Mouse (Mus musculus): ENCODE data around the gene Phlda3. TPM values are rescaled to one million over a fixed set of nuclear protein-coding genes. Genes with fewer than 3 reads are reported as not detected.

The Phlda3 gene
- polyA plus RNA-seq, 1 experiment, result 7.6 TPM

- H3K4me1 ChIP-seq (ENCODE audit: control insufficient read depth, insufficient read depth, low read length), result peaks cover 6% of the 10 kb centered on the region
- WGBS, result 1% methylated on average over 35 of the region's 35 CpGs
- no peak for TF ChIP-seq CTCF (IDR thresholded peaks at IDR 0.05; ENCODE audit: control insufficient read depth, insufficient read depth, low read length)
- peak; percentile 95 for TF ChIP-seq POLR2A (IDR thresholded peaks at IDR 0.05; ENCODE audit: borderline replicate concordance, control insufficient read depth, low read depth, low read length)
Measured at GRCm38 (mm10) chr1:135728631-135729366, 37.1 kb upstream of the Phlda3 start.

GRCm38 (mm10) chr1:135729367-135729713, 36.6 kb upstream of the Phlda3 start:
- under 1% methylated on average over 11 of the region's 11 CpGs for WGBS
- TF ChIP-seq CTCF (IDR thresholded peaks at IDR 0.05; ENCODE audit: control insufficient read depth, insufficient read depth, low read length) (no peak), POLR2A (IDR thresholded peaks at IDR 0.05; ENCODE audit: borderline replicate concordance, control insufficient read depth, low read depth, low read length) (no peak)
- H3K4me1 ChIP-seq (ENCODE audit: control insufficient read depth, insufficient read depth, low read length), result peaks cover 6% of the 10 kb centered on the region
- peak overlapping the region; percentile 65 for H3K27ac ChIP-seq (ENCODE audit: control insufficient read depth, insufficient read depth, low read depth, low read length, poor library complexity)
- H3K4me3 ChIP-seq (replicated peaks; ENCODE audit: control insufficient read depth, low read depth, low read length), result peak overlapping the region; percentile 67

More at GRCm38 (mm10) chr1:135728631-135729366, 37.1 kb upstream of the Phlda3 start:
- Histone ChIP-seq H3K4me3 (replicated peaks; ENCODE audit: control insufficient read depth, low read depth, low read length) (peak overlapping the region; percentile 67), H3K27ac (ENCODE audit: control insufficient read depth, insufficient read depth, low read depth, low read length, poor library complexity) (peak overlapping the region; percentile 65)

GRCm38 (mm10) chr1:135729821-135730220, 36.1 kb upstream of the Phlda3 start:
- H3K27ac ChIP-seq (ENCODE audit: control insufficient read depth, insufficient read depth, low read depth, low read length, poor library complexity), result peak overlapping the region; percentile 65; the same call in 1 of the 2 replicates
- TF ChIP-seq CTCF (IDR thresholded peaks at IDR 0.05; ENCODE audit: control insufficient read depth, insufficient read depth, low read length) (no peak), POLR2A (IDR thresholded peaks at IDR 0.05; ENCODE audit: borderline replicate concordance, control insufficient read depth, low read depth, low read length) (no peak)
- peak overlapping the region; percentile 67 for H3K4me3 ChIP-seq (replicated peaks; ENCODE audit: control insufficient read depth, low read depth, low read length)
- 16% methylated on average over 4 of the region's 4 CpGs for WGBS
- H3K4me1 ChIP-seq (ENCODE audit: control insufficient read depth, insufficient read depth, low read length), result peaks cover 6% of the 10 kb centered on the region

GRCm38 (mm10) chr1:135730296-135730695, 35.6 kb upstream of the Phlda3 start:
- TF ChIP-seq POLR2A (IDR thresholded peaks at IDR 0.05; ENCODE audit: borderline replicate concordance, control insufficient read depth, low read depth, low read length), result no peak
- 11% methylated on average over 3 of the region's 3 CpGs for WGBS
- H3K27ac ChIP-seq (ENCODE audit: control insufficient read depth, insufficient read depth, low read depth, low read length, poor library complexity), result no peak overlapping the region
- H3K4me1 ChIP-seq (ENCODE audit: control insufficient read depth, insufficient read depth, low read length), result peaks cover 6% of the 10 kb centered on the region
- H3K4me3 ChIP-seq (replicated peaks; ENCODE audit: control insufficient read depth, low read depth, low read length), result peak overlapping the region; percentile 1

- Histone ChIP-seq H3K4me1 (ENCODE audit: control insufficient read depth, insufficient read depth, low read length) (peaks cover 6% of the 10 kb centered on the region), H3K4me3 (replicated peaks; ENCODE audit: control insufficient read depth, low read depth, low read length) (no peak overlapping the region), H3K27ac (ENCODE audit: control insufficient read depth, insufficient read depth, low read depth, low read length, poor library complexity) (no peak overlapping the region)
- 46% methylated on average over 7 of the region's 7 CpGs for WGBS
- TF ChIP-seq POLR2A (IDR thresholded peaks at IDR 0.05; ENCODE audit: borderline replicate concordance, control insufficient read depth, low read depth, low read length) (no peak), CTCF (IDR thresholded peaks at IDR 0.05; ENCODE audit: control insufficient read depth, insufficient read depth, low read length) (no peak)
Measured at GRCm38 (mm10) chr1:135731393-135731792, 34.5 kb upstream of the Phlda3 start.

- H3K27ac ChIP-seq (ENCODE audit: control insufficient read depth, insufficient read depth, low read depth, low read length, poor library complexity), result no peak overlapping the region
- H3K4me1 ChIP-seq (ENCODE audit: control insufficient read depth, insufficient read depth, low read length), result peaks cover 6% of the 10 kb centered on the region
- WGBS, result 84% methylated on average over 11 of the region's 11 CpGs
- no peak overlapping the region for H3K4me3 ChIP-seq (replicated peaks; ENCODE audit: control insufficient read depth, low read depth, low read length)
- TF ChIP-seq CTCF (IDR thresholded peaks at IDR 0.05; ENCODE audit: control insufficient read depth, insufficient read depth, low read length) (no peak), POLR2A (IDR thresholded peaks at IDR 0.05; ENCODE audit: borderline replicate concordance, control insufficient read depth, low read depth, low read length) (no peak)
Measured at GRCm38 (mm10) chr1:135731897-135732684, 33.8 kb upstream of the Phlda3 start.

GRCm38 (mm10) chr1:135734225-135734937, 31.5 kb upstream of the Phlda3 start:
- H3K4me3 ChIP-seq (replicated peaks; ENCODE audit: control insufficient read depth, low read depth, low read length), result no peak overlapping the region
- H3K4me1 ChIP-seq (ENCODE audit: control insufficient read depth, insufficient read depth, low read length), result peaks cover 6% of the 10 kb centered on the region
- 62% methylated on average over 7 of the region's 7 CpGs for WGBS
- H3K27ac ChIP-seq (ENCODE audit: control insufficient read depth, insufficient read depth, low read depth, low read length, poor library complexity), result no peak overlapping the region
- TF ChIP-seq POLR2A (IDR thresholded peaks at IDR 0.05; ENCODE audit: borderline replicate concordance, control insufficient read depth, low read depth, low read length) (no peak), CTCF (IDR thresholded peaks at IDR 0.05; ENCODE audit: control insufficient read depth, insufficient read depth, low read length) (no peak)

- Histone ChIP-seq H3K4me3 (replicated peaks; ENCODE audit: control insufficient read depth, low read depth, low read length) (no peak overlapping the region), H3K4me1 (ENCODE audit: control insufficient read depth, insufficient read depth, low read length) (peaks cover 3% of the 10 kb centered on the region), H3K27ac (ENCODE audit: control insufficient read depth, insufficient read depth, low read depth, low read length, poor library complexity) (no peak overlapping the region)
- 67% methylated on average over 6 of the region's 6 CpGs for WGBS
- TF ChIP-seq POLR2A (IDR thresholded peaks at IDR 0.05; ENCODE audit: borderline replicate concordance, control insufficient read depth, low read depth, low read length), result no peak
- TF ChIP-seq CTCF (IDR thresholded peaks at IDR 0.05; ENCODE audit: control insufficient read depth, insufficient read depth, low read length), result no peak
Measured at GRCm38 (mm10) chr1:135735460-135735859, 30.5 kb upstream of the Phlda3 start.
